Mouse (Mus musculus): Measurements from ENCODE around the gene Ago3. TPM values are rescaled to one million over a fixed set of nuclear protein-coding genes. Genes with fewer than 3 reads are reported as not detected.

Ago3 gene
- total RNA-seq, 1 experiment from 2014 or later: 19.3 TPM

- peak; percentile 93 for DNase-seq
These were observed 119.4 kb downstream of the Ago3 start for GRCm38 (mm10) chr4:126309922-126310309.

GRCm38 (mm10) chr4:126309211-126309921 lies 120.0 kb downstream of the Ago3 start:
- no peak for DNase-seq

GRCm38 (mm10) chr4:126306827-126307226 lies 122.5 kb downstream of the Ago3 start:
- DNase-seq: no peak

DNA sequence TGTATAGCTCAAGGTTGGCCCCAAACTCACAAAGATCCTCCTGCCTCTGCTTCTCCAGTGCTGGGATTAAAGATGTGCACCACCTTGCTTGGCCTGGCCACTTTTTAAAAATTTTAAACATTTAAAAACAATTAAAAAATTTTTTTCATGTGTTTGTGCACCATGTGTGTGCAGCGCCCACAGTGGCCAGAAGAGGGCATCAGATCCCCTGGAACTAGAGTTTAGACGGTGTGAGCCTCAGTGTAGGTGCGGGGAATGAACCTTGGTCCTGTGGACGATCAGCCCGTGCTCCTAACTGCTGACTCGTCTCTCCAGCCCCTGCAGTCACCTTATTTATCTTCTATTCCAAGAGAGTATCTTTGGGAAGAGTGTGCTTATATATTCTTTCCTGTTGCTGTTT lies 123.3 kb downstream of the Ago3 start:
- no peak for DNase-seq

- DNase-seq: no peak
These were observed 123.9 kb downstream of the Ago3 start for GRCm38 (mm10) chr4:126305428-126305827.

GRCm38 (mm10) chr4:126303877-126304276 lies 125.5 kb downstream of the Ago3 start:
- no peak for DNase-seq

DNA sequence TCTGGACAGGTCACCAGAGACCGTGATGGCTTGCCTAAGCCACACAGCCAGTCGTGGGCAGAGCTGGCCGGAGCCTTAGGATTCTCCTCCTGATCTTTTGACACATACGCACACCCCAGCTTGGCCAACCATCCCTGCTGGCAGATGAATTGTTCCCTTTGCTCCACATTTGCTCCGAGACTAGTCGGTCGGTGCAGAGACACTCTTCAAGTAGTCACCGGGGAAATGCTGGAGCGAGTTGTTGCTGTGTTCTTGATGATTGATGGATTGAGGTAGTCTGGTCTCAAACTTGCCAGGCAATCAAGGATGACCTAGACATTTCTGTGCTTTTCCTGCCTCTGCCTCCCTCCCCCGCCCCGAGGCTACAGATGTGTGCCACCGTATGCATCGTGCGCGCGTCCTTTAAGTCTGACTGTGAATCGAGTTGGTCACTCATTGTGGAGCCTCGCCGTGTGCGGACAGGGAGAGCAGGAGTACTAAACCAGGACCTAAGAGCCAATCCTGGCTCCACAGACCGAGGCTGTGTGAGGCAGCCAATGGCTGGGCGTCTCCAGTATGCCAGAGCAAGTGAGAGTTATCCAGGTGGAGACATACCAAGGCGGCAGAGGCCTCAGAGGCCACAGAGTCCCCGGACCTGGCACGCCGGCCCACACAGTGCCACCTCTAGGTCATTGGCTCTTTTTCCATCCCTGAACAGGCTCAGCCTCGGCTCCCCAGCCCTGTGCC lies 127.6 kb downstream of the Ago3 start:
- DNase-seq: no peak

- no peak for DNase-seq
These were observed 128.3 kb downstream of the Ago3 start for GRCm38 (mm10) chr4:126300916-126301583.

DNA sequence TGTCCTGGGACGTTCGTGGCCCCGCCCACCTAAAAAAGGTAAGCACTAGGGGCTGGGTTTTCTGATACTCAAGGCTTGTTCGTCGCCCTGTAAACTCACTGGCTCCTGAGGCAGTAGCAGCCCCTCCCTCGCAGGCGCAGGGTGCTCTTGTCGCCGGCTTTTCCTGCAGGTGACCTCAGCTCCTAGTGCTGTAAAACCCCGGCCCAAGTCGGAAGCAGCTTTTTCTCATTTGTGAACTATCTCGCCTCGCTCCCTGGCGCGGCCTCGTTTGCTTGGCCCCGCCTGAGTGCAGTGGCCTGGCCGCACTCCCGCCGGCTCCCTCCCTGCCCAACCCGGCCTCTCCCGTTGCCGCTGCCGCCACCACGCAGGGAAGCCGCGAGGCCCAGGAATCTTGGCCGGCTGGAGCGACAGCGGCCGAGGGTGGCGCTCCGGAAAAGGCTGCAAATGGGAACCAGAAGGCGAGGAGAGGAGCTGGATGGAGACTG lies 132.7 kb downstream of the Ago3 start:
- peak; percentile 85 for DNase-seq

- no peak for DNase-seq
These were observed 133.4 kb downstream of the Ago3 start for GRCm38 (mm10) chr4:126295937-126296336.

- DNase-seq: no peak
These were observed 134.2 kb downstream of the Ago3 start for GRCm38 (mm10) chr4:126295152-126295551.

DNA sequence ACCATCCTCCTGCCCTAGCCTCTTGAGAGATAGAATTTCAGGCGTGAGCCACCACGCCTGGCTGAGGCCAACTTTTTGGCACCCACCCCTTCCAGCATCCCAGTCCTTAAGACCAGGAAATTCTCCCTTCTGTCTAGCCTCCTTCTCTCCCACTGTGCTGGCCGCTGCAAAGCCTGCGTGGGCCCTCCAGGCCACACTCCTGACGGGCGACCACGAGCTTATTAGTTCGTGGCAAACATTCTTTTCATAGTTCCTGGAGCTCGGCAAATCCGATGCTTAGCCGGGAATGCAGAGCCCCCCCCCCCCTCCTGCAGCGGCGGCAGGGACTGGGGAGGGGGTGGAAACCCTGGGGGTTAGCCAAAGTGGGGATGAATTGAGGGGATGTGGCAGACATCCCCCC lies 138.2 kb downstream of the Ago3 start:
- no peak for DNase-seq

- DNase-seq: no peak
These were observed 139.0 kb downstream of the Ago3 start for GRCm38 (mm10) chr4:126290314-126290713.

GRCm38 (mm10) chr4:126288085-126288666 lies 141.2 kb downstream of the Ago3 start:
- no peak for DNase-seq

- no peak for DNase-seq
These were observed 141.9 kb downstream of the Ago3 start for GRCm38 (mm10) chr4:126287302-126287995.

- peak; percentile 30 for DNase-seq
These were observed 142.9 kb downstream of the Ago3 start, which contains the start of gene Col8a2 for GRCm38 (mm10) chr4:126286492-126286891. Gene Col8a2, plus strand, starts transcription at chr4:126286793.

- DNase-seq: no peak
These were observed 145.8 kb downstream of the Ago3 start for GRCm38 (mm10) chr4:126283582-126283981.

- no peak for DNase-seq
These were observed 147.7 kb downstream of the Ago3 start for GRCm38 (mm10) chr4:126281706-126282105.

All from adrenal gland, postnatal 14 days (tissue).